Mouse (Mus musculus): ENCODE data around the gene Dcbld2.

Dcbld2 gene

DNA sequence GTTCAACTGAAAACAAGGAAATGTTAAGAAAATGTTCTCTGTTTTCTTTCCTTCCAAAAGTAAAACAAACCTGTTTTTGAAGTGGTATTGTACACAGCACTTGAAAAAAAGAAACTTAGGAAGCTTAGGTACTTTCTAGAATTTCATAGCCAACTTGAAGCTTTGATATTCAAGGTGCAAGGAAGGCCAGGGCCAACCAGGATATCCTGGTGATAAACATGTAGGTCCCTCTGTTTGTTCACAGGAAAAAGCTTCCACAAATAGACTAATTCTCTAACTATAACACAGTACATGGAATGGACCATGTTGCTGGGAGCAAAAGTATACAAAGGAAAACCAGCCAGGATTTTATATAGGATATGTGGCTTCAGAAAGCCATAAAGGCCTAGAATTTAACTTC lies 88.5 kb downstream of the Dcbld2 start:
- DNase-seq (ENCODE audit: low read depth), result no peak

DNA sequence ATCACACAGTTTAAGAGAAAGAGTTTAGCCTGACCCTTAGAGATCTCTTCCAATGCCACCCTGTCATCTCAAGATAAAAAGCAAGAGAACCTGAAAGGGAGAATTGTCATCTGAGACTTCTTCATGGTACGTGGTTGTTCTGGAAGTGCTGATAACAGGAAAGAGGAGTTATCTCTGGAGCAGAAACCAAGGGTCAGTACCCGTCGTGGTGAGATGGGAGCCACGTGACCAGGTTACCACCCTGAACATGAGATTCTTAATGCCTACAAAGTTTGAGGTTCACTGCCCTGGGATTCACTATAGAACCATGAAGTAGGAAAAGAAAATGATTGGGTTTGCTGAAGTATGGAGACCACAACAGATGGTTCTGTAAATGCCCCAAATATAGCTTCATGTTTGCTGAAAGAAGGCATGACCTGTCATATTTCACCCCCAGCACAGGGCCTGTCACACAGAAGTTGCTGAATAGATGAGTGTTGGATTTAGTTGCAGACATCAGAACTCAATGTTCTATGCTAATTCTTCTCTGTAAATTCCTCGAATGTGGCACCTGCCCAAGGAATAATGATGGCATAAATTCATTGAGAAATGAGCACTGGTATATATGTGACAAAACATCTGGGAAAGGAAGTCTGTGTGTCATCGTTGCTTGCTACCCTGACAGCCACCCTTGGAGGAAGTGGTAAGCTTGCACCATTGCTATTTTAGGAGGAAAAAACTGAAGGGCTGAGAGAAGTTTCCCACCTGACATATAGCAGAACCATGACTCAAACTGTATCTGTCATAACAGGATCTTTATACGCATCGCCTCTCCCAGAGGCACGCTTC lies 89.9 kb downstream of the Dcbld2 start:
- DNase-seq (ENCODE audit: low read depth), result peak; percentile 61

DNA sequence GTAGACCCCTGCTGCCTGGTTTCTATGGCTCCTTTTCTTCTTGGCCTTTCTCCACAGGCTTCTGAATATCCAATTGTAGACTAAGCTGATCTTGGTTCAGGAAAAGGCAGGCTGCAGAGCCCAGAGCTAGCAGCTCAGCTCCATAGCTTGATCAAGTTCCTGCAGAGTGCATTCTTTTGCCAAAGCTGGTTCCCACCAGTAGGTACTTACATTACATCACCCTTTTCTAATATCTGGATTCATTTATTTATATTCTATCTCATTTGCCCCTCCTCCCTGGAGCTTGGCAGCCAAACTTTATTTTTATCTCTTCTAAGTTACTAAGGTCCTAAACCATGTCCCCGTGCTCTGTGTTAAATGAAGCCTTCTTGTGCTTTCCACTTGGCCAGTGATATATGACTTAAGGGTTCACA lies 90.9 kb downstream of the Dcbld2 start:
- DNase-seq (ENCODE audit: low read depth), result no peak

DNA sequence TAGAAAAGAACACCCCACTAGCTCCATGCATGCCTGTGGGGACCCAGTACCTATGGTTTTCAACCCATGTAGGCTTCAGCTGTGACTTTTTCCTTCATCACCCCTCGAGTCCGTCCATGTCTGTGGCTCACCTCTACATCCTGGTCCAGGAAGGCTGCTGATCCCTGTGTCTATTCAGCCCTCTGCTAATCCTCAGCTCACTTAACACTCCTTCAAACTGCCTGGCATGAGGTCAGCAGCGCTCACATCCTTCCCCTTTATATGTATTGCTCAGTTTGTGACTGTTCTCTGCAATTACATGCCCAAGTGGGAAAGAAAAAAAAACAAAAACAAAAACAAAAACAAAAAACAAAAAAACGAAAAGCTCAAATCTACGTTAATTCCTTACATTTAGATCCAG lies 91.4 kb downstream of the Dcbld2 start:
- DNase-seq (ENCODE audit: low read depth), result no peak

DNA sequence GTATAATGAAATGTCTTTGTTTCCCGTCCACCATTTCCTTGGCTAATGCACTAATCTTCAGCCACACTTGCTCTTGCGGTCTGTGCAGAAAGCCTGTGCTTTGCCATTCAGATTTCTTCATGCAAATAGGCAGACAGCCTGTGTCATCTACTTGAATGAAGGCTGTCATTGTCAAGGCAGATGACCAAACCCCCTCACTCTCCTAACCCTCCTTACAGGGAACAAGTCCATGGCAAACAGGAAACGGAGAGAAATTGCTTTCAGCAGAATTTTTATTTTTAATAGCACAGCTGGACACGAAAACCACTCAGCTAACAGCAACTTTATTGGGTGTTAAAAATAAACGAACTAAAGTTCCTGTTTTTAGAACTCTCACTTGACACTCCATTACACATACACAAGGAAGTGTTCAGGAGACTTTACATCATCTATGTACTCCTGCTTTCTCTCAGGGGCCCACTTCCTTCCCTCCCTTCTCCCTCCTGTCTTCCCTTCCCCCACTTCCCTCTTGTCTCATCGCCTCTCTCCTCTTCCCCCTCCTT lies 93.6 kb downstream of the Dcbld2 start:
- DNase-seq (ENCODE audit: low read depth), result no peak

DNA sequence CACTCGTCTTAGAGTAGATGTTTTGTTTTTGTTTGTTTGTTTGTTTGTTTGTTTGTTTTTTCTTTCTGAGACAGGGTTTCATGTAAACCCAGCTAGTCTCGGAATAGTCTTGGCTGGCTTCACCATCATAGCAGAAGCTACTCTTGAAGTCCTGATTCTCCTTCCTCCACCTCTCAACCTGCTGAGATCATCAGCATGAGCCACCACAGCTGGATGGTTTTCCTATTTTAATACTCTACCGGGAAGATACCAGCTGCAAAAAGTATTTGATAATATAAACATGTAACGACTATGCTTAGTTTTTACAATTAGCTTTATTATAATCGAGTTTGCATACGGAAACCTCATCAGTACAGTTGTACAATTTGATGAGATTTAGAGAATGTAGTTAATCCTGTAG lies 94.3 kb downstream of the Dcbld2 start:
- DNase-seq (ENCODE audit: low read depth), result no peak

DNA sequence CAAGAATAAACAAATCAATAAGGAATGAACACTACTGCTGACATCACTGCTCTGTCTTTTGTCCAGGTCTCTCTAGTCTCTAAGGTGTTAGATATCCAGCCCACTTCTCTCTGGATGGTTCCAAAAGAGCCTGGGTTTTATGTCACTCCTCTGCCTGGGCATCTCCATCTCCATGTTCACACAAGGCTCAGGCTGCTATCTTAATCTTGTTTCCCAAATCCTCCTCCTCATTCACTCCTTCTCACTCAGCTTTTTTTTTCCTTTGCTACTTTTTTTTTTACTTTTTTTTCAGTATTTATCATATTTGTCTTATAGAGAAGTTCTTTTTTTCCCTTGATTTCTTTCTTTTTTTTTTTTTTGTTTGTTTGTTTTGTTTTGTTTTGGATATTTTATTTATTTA lies 96.7 kb downstream of the Dcbld2 start:
- DNase-seq (ENCODE audit: low read depth), result no peak

DNA sequence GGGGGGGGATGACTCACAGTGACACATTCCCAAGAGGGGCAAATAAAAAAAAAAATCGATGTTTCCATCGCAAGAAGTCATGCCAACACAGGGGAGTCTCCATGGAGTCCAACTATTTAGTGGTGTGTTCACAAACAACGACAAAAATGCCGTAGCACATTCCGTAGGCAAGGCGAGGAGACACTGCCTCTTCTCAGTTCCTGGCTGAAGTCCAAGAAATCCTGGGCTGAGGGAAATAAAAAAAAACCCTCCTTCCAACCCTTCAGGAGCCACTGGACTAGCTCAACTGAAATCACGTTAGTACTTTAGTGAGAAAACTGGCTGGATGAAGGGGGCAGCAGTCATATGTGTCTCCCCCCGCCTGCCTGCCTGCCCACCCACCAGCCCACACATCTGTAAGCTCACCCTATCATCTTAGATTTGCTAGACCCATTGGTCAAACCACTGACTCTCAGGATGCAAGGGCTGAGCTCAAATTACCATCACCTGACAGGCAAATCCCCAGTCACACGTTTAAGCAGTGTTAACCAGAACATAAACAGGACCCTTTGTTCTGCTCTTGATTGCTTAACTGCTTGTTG lies 104.0 kb downstream of the Dcbld2 start:
- no peak for DNase-seq (ENCODE audit: low read depth)

DNA sequence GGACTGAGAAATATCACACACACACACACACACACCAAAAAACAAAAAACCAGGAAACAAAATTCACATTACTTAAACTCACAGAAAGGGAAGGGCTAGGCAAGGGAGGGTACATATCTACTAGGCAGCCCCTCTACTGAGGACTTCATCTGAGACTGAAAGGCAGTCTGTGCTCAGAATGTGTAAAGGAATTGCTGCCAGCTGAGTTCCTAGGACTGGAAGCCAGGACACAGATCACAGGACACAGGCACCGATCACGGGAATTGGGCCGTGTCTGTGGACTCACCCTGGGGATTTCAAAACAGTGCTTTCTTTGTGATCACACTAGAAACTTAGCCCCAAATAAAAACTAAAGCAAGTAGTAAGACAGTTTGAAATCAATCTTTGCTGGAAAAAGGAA lies 104.6 kb downstream of the Dcbld2 start:
- no peak for DNase-seq (ENCODE audit: low read depth)

DNA sequence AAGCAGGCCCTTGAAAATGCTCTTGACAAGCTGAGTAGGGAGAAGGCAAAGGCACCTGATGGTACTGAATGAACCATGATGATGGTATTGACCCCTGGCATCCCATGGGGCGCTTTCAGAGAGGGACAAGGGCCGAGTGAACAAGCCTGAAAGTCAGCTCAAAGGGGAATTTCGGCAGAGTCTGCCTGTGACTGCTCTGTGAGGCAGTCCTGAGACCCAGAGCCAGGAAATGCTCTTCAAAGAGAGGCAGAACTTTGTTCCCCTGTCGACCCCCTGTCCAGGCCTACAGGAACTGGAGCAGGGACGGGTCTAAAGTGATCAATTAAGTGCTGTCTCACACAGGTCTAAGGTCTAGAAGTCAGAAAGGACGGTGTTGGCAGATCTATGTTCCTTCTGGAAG lies 105.5 kb downstream of the Dcbld2 start:
- DNase-seq (ENCODE audit: low read depth), result no peak

DNA sequence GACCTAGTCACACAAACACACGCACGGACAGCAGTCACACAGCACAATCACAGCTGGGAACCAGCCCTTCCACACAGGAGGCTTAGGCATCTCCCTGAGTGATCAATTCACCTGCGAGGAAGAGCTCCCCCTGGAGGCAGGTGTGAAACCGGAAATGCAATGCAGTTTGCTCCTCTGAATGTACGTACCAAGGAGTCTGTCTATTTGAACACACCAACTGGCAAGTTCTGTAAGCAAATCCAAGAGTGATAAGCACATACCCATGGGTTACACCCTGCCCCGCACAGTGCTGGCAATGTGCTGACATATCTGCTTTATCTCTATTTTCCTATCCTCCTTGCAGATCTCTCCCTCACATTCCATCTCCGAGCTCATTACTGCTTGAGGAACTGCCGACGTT lies 106.3 kb downstream of the Dcbld2 start:
- DNase-seq (ENCODE audit: low read depth), result peak; percentile 79

DNA sequence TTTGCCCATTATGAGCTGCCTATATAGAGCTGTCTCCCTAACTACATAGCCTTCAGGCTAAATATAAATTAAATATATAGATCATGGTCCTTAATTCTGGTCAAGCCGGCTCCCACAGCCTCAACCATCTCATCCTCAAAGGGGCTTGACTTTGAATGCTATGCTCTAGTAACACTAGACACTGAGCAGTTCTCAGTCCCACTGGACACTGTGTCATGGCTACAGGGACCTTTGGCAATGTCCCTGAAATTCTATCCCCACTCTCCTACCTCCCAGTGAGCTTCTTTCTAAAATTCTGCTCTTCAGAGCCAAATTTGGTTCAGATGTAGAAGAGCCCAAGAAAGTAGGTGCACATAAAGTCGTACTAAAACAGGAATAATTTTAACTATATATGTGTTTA lies 107.9 kb downstream of the Dcbld2 start:
- no peak for DNase-seq (ENCODE audit: low read depth)

DNA sequence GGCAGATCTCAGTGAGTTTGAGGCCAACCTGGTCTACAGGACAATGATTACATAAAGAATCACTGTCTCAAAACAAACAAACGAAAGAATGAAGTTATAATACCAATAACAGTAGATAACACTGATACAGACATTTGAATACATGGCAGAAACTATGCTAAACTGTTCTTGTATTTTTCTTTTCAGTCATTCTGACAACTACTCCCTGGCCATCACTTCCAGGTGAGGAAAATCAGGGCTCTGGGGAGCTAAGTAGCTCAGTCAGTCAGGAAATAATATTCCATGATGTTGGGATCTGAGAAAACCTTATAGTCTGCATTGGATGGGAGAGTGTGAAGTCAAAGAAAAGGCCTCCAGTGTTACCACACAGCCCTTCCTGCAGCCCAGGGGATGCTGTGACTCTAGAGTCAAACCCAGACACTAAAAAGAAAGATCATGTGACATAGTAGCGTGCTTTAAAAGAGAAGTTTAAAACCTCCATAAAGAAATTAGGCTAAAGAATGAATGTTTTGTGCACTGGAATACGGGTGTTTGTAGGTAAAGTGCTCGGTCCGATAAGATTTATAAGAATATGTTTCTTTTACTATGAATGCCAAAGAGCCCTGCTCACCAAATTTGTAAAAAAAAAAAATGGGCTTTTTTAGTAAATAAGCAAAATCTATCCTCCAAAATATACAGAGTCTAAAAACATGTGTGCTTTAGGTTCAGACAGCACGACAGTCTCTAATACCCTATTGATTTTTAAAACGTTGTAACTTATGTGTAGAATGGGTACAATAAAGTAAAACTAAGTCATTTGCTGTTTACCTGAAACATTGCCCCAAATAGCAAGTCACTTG lies 108.9 kb downstream of the Dcbld2 start:
- no peak for DNase-seq (ENCODE audit: low read depth)
